Mouse (Mus musculus) stomach, postnatal 0 days (tissue): ENCODE measurements around the gene Nrarp. TPM values are rescaled to one million over a fixed set of nuclear protein-coding genes. Genes with fewer than 3 reads are reported as not detected.

Experiments
- ATAC-seq: fragments of 200-750 bp; cut with Nextera tagmentation; 2 replicates; pipeline ENCODE4 v1.8.0; 2017; ENCODE audit not compliant: low FRiP score, low TSS enrichment
- DNase-seq: peaks from one replicate; pipeline ENCODE4 v3.0.0-alpha.2; 2016; ENCODE audit warnings: low spot score
- H3K27ac ChIP-seq: fragments of 300-500 bp; sonication (generic); replicated peaks from 2 replicates; pipeline ENCODE4 v1.5.1; 2014; ENCODE audit warnings: mild to moderate bottlenecking, control low read depth
- H3K27me3 ChIP-seq: fragments of 300-500 bp; sonication (generic); 2 replicates; pipeline ENCODE4 v1.6.1; 2014; ENCODE audit warnings: low read length; ENCODE audit not compliant: control insufficient read depth, insufficient read depth
- H3K36me3 ChIP-seq: fragments of 300-500 bp; sonication (generic); 2 replicates; pipeline ENCODE4 v1.6.1; 2014; ENCODE audit warnings: low read length, mixed read lengths; ENCODE audit not compliant: control insufficient read depth, insufficient read depth
- H3K4me1 ChIP-seq: fragments of 300-500 bp; sonication (generic); replicated peaks from 2 replicates; pipeline ENCODE4 v1.6.1; 2014; ENCODE audit warnings: antibody characterized with exemption; ENCODE audit not compliant: control insufficient read depth, insufficient read depth
- H3K4me2 ChIP-seq: fragments of 300-500 bp; sonication (generic); replicated peaks from 2 replicates; pipeline ENCODE4 v1.6.1; 2014; ENCODE audit warnings: low read depth, mild to moderate bottlenecking, control low read depth, moderate library complexity
- H3K4me3 ChIP-seq: fragments of 300-500 bp; sonication (generic); 2 replicates; pipeline ENCODE4 v1.5.1; 2014; ENCODE audit warnings: low read depth, low read length, control low read depth
- H3K9ac ChIP-seq: fragments of 300-500 bp; sonication (generic); 2 replicates; pipeline ENCODE4 v1.6.1; 2014; ENCODE audit warnings: mild to moderate bottlenecking, low read length, control low read depth, mixed read lengths
- H3K9me3 ChIP-seq: fragments of 300-500 bp; sonication (generic); 2 replicates; pipeline ENCODE4 v1.6.1; 2016; ENCODE audit warnings: low read length; ENCODE audit not compliant: control insufficient read depth
- CTCF ChIP-seq: IDR thresholded peaks from 2 replicates; pipeline ENCODE4 v1.5.1; 2016; ENCODE audit warnings: antibody characterized with exemption, low read depth, mild to moderate bottlenecking, moderate library complexity
- EP300 ChIP-seq: optimal IDR thresholded peaks from 2 replicates; pipeline ENCODE3; 2016; ENCODE audit warnings: antibody characterized with exemption
- WGBS: fragments of 180-500 bp; shearing (Covaris S2); extraction: QIAGEN DNeasy Blood & Tissue Kit; methylation state at CpG from one replicate; pipeline ENCODE4 v1.1.7; 2014; 5-methylcytosine and 5-hydroxymethylcytosine counted together
- polyA plus RNA-seq: library from polyadenylated mRNA; unstranded; fragments of >200 nt; fragmentation: Nextera tagmentation; extraction: Ambion mirVana; gene quantifications from 2 replicates; pipeline ENCODE4 v1.2.1, GENCODE M21; 2015

The Nrarp gene
- polyA plus RNA-seq, 1 experiment from 2014 or later, result 25.3 TPM

DNA sequence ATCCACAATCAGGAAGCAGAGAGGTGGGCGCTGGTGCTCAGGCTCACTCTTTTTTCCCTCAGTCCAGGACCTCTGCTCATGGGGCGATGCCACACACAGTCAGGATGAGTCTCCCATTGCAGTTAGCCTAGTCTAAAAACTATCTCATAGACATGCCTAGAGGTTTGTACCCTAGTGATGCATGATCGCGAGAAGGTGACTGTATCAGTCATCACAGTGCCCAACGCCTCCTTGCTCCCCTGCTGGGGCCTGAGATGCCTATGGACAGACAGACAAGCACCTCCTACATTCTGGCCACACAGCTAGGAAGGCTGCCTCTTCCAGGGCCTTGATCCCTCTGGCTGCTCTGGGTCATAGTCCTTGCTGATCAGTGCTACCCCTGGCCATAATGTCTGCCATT is 33.2 kb upstream of the Nrarp start:
- Histone ChIP-seq H3K36me3 (no peaks in the 10 kb centered on the region), H3K27ac (no peak overlapping the region), H3K4me2 (no peak overlapping the region), H3K9ac (no peak overlapping the region), H3K9me3 (no peaks in the 10 kb centered on the region), H3K27me3 (no peaks in the 10 kb centered on the region), H3K4me1 (no peaks in the 10 kb centered on the region), H3K4me3 (no peak overlapping the region)
- DNase-seq (no peak), ATAC-seq (no peak)
- TF ChIP-seq EP300 (no peak), CTCF (no peak)
- WGBS, result 85% methylated on average over 5 of the region's 5 CpGs

- DNase-seq (no peak), ATAC-seq (peak; percentile 55)
- H3K4me2 ChIP-seq, result no peak overlapping the region
- no peak overlapping the region for H3K4me3 ChIP-seq
- WGBS, result 60% methylated on average over 5 of the region's 5 CpGs
- H3K4me1 ChIP-seq, result no peaks in the 10 kb centered on the region
- TF ChIP-seq CTCF, result no peak
- no peak for TF ChIP-seq EP300
- H3K9ac ChIP-seq, result no peak overlapping the region
- no peaks in the 10 kb centered on the region for H3K27me3 ChIP-seq
- no peaks in the 10 kb centered on the region for H3K36me3 ChIP-seq
- no peak overlapping the region for H3K27ac ChIP-seq
- no peaks in the 10 kb centered on the region for H3K9me3 ChIP-seq
Measured at GRCm38 (mm10) chr2:25147892-25148291, 32.7 kb upstream of the Nrarp start.

- no peak overlapping the region for H3K9ac ChIP-seq
- DNase-seq (no peak), ATAC-seq (peak; percentile 58)
- H3K4me3 ChIP-seq, result no peak overlapping the region
- TF ChIP-seq CTCF (no peak), EP300 (no peak)
- H3K9me3 ChIP-seq, result no peaks in the 10 kb centered on the region
- 52% methylated on average over 2 of the region's 2 CpGs for WGBS
- H3K27me3 ChIP-seq, result no peaks in the 10 kb centered on the region
- H3K36me3 ChIP-seq, result no peaks in the 10 kb centered on the region
- H3K4me2 ChIP-seq, result no peak overlapping the region
- no peak overlapping the region for H3K27ac ChIP-seq
- H3K4me1 ChIP-seq, result no peaks in the 10 kb centered on the region
Measured at GRCm38 (mm10) chr2:25149643-25150042, 30.9 kb upstream of the Nrarp start.

- Histone ChIP-seq H3K4me3 (no peak overlapping the region), H3K9me3 (no peaks in the 10 kb centered on the region), H3K4me1 (no peaks in the 10 kb centered on the region), H3K4me2 (no peak overlapping the region), H3K36me3 (no peaks in the 10 kb centered on the region), H3K27ac (no peak overlapping the region), H3K9ac (no peak overlapping the region), H3K27me3 (no peaks in the 10 kb centered on the region)
- ATAC-seq, result no peak
- DNase-seq, result no peak
- TF ChIP-seq CTCF (no peak), EP300 (no peak)
- 66% methylated on average over 4 of the region's 4 CpGs for WGBS
Measured at GRCm38 (mm10) chr2:25151280-25151956, 29.1 kb upstream of the Nrarp start.

GRCm38 (mm10) chr2:25156177-25156576 is 24.4 kb upstream of the Nrarp start:
- Histone ChIP-seq H3K9ac (no peak overlapping the region), H3K27me3 (no peaks in the 10 kb centered on the region), H3K9me3 (no peaks in the 10 kb centered on the region), H3K4me1 (no peaks in the 10 kb centered on the region), H3K4me2 (no peak overlapping the region), H3K4me3 (no peak overlapping the region), H3K36me3 (no peaks in the 10 kb centered on the region), H3K27ac (no peak overlapping the region)
- ATAC-seq (no peak), DNase-seq (no peak)
- 78% methylated on average over 3 of the region's 3 CpGs for WGBS
- TF ChIP-seq CTCF (no peak), EP300 (no peak)

DNA sequence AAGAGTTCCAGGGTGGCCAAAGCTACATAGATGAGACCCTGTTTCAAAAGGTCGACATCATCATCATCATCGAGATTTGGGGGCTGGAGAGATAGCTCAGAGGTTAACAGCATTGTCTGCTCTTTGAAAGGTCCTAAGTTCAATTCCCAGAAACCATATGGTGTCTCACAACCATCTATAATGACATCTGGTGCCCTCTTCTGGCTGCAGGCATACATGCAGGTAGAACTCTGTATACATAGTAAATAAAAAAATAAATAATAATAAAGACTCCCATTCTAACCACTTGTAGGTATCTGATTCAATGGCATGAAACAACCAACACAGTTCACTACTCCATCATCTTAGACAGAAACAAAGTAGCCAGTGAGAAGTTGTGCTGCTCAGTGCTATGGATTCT is 23.6 kb upstream of the Nrarp start:
- Histone ChIP-seq H3K9me3 (no peaks in the 10 kb centered on the region), H3K27ac (no peak overlapping the region), H3K27me3 (no peaks in the 10 kb centered on the region), H3K4me1 (no peaks in the 10 kb centered on the region), H3K4me2 (no peak overlapping the region), H3K4me3 (no peak overlapping the region), H3K9ac (no peak overlapping the region), H3K36me3 (no peaks in the 10 kb centered on the region)
- WGBS, result 44% methylated on average over 2 of the region's 2 CpGs
- ATAC-seq, result no peak
- TF ChIP-seq EP300 (no peak), CTCF (peak; percentile 62)
- no peak for DNase-seq
